Mouse (Mus musculus) neural tube, embryonic 13.5 days (tissue): Measurements from ENCODE around the gene Rab37. TPM values are rescaled to one million over a fixed set of nuclear protein-coding genes. Genes with fewer than 3 reads are reported as not detected.

Source experiments
- ATAC-seq: fragments of 200-750 bp; cut with Nextera tagmentation; 2 replicates; pipeline ENCODE4 v1.8.0; 2017; ENCODE audit warnings: low read depth, mild to moderate bottlenecking, moderate TSS enrichment, moderate library complexity
- H3K27ac ChIP-seq: fragments of 300-500 bp; sonication (generic); replicated peaks from 2 replicates; pipeline ENCODE4 v1.5.1; 2015; ENCODE audit warnings: moderate library complexity, mild to moderate bottlenecking, inconsistent platforms
- H3K27me3 ChIP-seq: fragments of 300-500 bp; sonication (generic); 2 replicates; pipeline ENCODE4 v1.6.1; 2015; ENCODE audit warnings: mild to moderate bottlenecking, inconsistent platforms
- H3K36me3 ChIP-seq: fragments of 300-500 bp; sonication (generic); 2 replicates; pipeline ENCODE4 v1.6.1; 2015; ENCODE audit warnings: mild to moderate bottlenecking, inconsistent platforms
- H3K4me1 ChIP-seq: fragments of 300-500 bp; sonication (generic); replicated peaks from 2 replicates; pipeline ENCODE4 v1.6.1; 2015; ENCODE audit warnings: inconsistent platforms
- H3K4me2 ChIP-seq: fragments of 300-500 bp; sonication (generic); 2 replicates; pipeline ENCODE4 v1.6.1; 2015; ENCODE audit warnings: inconsistent platforms, mild to moderate bottlenecking, moderate library complexity
- H3K4me3 ChIP-seq: fragments of 300-500 bp; sonication (generic); 2 replicates; pipeline ENCODE4 v1.5.1; 2015; ENCODE audit warnings: mild to moderate bottlenecking, inconsistent platforms
- H3K9ac ChIP-seq: fragments of 300-500 bp; sonication (generic); 2 replicates; pipeline ENCODE4 v1.6.1; 2015; ENCODE audit warnings: moderate library complexity, mild to moderate bottlenecking, inconsistent platforms
- H3K9me3 ChIP-seq: fragments of 300-500 bp; sonication (generic); 2 replicates; pipeline ENCODE4 v1.6.1; 2016; ENCODE audit warnings: inconsistent platforms
- WGBS: fragments of 180-500 bp; shearing (Covaris S2); methylation state at CpG from one replicate; pipeline ENCODE4 v1.1.7; 2015; 5-methylcytosine and 5-hydroxymethylcytosine counted together
- polyA plus RNA-seq: library from polyadenylated mRNA; unstranded; fragments of >200 nt; fragmentation: Nextera tagmentation; extraction: Ambion mirVana; gene quantifications from 2 replicates; pipeline ENCODE4 v1.2.1, GENCODE M21; 2015

The Rab37 gene
- polyA plus RNA-seq, 1 experiment from 2014 or later, result 1.1 TPM

DNA sequence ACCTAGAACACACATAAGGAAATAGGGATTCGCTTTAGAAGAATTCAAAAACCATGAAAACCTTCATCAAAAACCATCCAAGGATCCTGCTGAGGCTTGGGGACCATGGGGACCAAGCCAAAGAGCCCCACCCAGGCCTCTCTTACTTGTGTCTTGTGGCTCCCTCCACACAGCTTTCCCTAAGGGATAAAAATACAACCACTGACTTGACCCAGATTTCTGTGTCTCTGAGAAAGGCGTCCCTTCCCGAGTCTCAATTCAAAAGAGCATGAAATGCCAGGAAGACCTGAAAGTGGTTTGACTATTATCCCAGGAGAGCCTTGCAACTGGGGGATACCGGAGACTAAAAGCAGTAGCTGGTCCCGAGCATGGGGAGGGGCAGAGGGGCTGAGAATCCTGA lies 18.2 kb upstream of the Rab37 start:
- Histone ChIP-seq H3K4me1 (peaks cover 19% of the 10 kb centered on the region), H3K9ac (no peak overlapping the region), H3K4me3 (no peak overlapping the region), H3K27me3 (peaks cover 52% of the 10 kb centered on the region), H3K36me3 (no peaks in the 10 kb centered on the region), H3K9me3 (no peaks in the 10 kb centered on the region), H3K4me2 (no peak overlapping the region), H3K27ac (no peak overlapping the region)
- WGBS, result 64% methylated on average over 5 of the region's 5 CpGs
- no peak for ATAC-seq

DNA sequence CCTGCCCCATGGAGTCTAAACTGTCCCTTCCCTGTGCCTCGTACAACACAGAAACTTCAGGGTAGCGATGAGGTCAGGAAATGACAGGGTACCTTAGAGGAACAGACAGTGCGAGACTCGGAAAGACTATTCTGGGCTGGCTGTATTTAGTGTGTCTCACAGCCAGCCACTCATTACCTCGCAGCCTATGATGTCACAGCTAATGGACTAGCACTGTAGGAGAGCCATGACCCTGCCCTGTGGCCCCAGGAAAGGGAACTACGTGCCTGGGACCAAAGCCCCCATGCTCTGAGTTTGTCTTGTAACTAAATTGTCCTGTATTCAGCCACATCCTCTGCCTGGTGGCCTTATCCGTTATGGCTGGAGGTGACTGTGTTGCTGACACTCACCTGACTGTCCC lies 15.8 kb upstream of the Rab37 start:
- Histone ChIP-seq H3K4me3 (no peak overlapping the region), H3K36me3 (no peaks in the 10 kb centered on the region), H3K4me1 (peaks cover 18% of the 10 kb centered on the region), H3K27ac (no peak overlapping the region), H3K4me2 (no peak overlapping the region), H3K9ac (no peak overlapping the region), H3K9me3 (no peaks in the 10 kb centered on the region), H3K27me3 (peaks cover 28% of the 10 kb centered on the region)
- WGBS, result 74% methylated on average over 7 of the region's 7 CpGs
- no peak for ATAC-seq

DNA sequence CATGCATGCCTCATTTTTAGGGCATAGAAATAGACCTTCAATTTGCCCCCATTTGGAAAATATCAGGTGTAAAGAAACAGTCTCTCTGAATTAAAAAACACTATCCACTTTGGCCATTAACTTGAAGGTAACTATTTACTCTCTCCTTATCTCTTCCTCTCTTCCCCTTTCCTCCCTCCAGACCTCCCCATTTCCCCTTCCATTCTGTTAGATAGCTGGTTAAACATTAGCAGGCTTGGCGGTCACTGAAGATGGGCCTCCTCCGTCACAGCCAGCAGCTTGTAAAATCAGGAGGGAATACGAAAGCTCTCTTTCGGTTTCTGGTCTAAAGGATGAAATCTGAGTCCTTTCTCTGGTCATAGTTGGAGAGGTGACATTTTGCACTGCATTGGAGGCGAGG lies 15.4 kb upstream of the Rab37 start:
- Histone ChIP-seq H3K9ac (no peak overlapping the region), H3K9me3 (no peaks in the 10 kb centered on the region), H3K27me3 (peaks cover 24% of the 10 kb centered on the region), H3K4me2 (no peak overlapping the region), H3K4me3 (no peak overlapping the region), H3K27ac (no peak overlapping the region), H3K4me1 (peaks cover 14% of the 10 kb centered on the region), H3K36me3 (no peaks in the 10 kb centered on the region)
- ATAC-seq, result no peak
- WGBS, result 44% methylated on average over 5 of the region's 5 CpGs

DNA sequence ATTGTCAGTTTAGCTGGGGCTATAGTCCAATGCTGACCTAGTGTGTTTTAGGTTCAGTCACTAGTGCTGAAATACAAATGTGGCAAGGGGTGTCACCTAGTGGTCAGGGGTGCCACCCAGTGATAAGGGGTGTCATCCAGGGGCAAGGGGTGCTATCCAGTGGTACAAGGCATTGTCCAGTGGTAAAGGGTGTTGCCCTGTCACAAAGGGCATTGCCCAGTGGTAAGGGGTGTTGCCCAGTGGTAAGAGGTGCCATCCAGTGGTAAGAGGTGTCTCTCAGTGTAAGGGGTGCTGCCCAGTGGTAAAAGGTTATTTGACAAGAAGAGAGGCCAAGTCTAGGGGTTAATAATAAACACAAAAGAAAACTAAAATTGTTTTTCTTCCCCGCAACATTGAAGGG lies 13.8 kb upstream of the Rab37 start:
- no peaks in the 10 kb centered on the region for H3K36me3 ChIP-seq
- no peak overlapping the region for H3K4me3 ChIP-seq
- no peaks in the 10 kb centered on the region for H3K4me1 ChIP-seq
- H3K27me3 ChIP-seq, result peaks cover 34% of the 10 kb centered on the region
- no peak overlapping the region for H3K4me2 ChIP-seq
- H3K9ac ChIP-seq, result no peak overlapping the region
- H3K9me3 ChIP-seq, result no peaks in the 10 kb centered on the region
- no peak for ATAC-seq
- WGBS, result 96% methylated on average over 1 of the region's 1 CpGs
- H3K27ac ChIP-seq, result no peak overlapping the region

DNA sequence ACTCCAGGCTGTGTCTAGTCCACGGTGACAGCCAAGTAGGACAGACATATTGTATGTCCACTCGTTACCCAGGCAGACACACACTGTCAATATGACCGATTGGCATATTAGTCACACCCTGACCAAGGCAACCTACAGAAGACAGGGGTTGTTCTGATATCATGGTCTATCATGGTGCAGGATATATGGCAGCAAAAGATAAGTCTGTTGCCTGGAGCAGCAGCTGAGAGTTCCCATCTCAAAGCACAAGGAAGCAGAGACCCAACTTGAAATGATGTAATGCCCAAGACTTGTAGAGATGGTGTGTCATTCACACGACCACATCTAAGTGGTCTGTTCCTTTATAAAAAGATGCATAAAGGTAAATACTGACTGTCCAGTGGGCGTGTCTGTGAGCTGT lies 12.6 kb upstream of the Rab37 start:
- WGBS, result 81% methylated on average over 5 of the region's 5 CpGs
- no peak overlapping the region for H3K4me2 ChIP-seq
- H3K9ac ChIP-seq, result no peak overlapping the region
- H3K27me3 ChIP-seq, result peaks cover 25% of the 10 kb centered on the region
- H3K36me3 ChIP-seq, result no peaks in the 10 kb centered on the region
- no peaks in the 10 kb centered on the region for H3K9me3 ChIP-seq
- ATAC-seq, result no peak
- peaks cover 4% of the 10 kb centered on the region; the same call in 1 of the 2 replicates for H3K4me1 ChIP-seq
- H3K4me3 ChIP-seq, result no peak overlapping the region
- no peak overlapping the region for H3K27ac ChIP-seq

DNA sequence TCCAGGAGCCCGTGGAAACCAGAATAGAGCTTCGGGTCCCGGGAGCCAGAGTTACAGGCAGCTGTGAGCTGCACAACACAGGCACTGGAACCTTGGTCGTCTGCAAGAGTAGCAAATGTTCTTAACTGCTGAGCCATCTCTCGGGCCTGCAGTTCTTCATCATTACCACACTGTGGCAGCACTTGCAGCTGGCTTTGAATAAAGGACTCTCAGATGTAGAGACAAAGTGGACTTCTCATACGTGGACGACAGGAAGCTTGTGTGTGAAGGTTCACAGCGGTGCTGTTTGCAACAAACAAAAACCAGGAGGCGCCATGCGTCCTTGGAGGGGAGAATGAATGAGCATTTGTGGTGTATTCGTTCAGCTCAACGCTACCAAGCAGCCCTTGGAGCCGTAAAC lies 10.3 kb upstream of the Rab37 start:
- no peak for ATAC-seq
- no peak overlapping the region for H3K9ac ChIP-seq
- WGBS, result 35% methylated on average over 13 of the region's 13 CpGs

DNA sequence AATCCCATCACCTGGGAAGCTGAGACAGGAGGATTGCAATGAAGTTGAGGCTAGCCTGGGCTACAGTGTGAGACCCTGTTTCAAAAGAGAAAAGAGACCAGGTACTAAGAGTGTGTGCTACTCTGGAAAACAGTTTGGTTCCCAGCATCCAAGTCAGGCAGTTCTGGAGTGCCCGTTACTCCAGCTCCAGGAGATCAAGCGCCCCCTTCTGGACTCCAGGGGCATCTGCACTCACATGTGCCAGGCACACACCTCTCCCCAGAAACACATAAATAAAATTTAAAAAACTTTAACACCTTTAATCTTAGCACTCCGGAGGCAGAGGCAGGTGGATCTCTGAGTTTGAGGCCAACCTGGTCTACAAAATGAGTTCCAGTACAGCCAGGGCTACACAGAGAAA lies 9.9 kb upstream of the Rab37 start:
- Histone ChIP-seq H3K9ac (no peak overlapping the region), H3K27ac (no peak overlapping the region), H3K27me3 (peaks cover 17% of the 10 kb centered on the region; the same call in 1 of the 2 replicates), H3K36me3 (no peaks in the 10 kb centered on the region), H3K4me2 (no peak overlapping the region), H3K4me3 (no peak overlapping the region), H3K4me1 (peaks cover 18% of the 10 kb centered on the region), H3K9me3 (no peaks in the 10 kb centered on the region)
- 65% methylated on average over 3 of the region's 3 CpGs for WGBS
- ATAC-seq, result no peak

More for the DNA sequence above, 10.3 kb upstream of the Rab37 start:
- Histone ChIP-seq H3K4me3 (no peak overlapping the region), H3K4me2 (no peak overlapping the region), H3K36me3 (no peaks in the 10 kb centered on the region), H3K9me3 (no peaks in the 10 kb centered on the region), H3K4me1 (peaks cover 18% of the 10 kb centered on the region), H3K27ac (no peak overlapping the region), H3K27me3 (peaks cover 20% of the 10 kb centered on the region; the same call in 1 of the 2 replicates)

DNA sequence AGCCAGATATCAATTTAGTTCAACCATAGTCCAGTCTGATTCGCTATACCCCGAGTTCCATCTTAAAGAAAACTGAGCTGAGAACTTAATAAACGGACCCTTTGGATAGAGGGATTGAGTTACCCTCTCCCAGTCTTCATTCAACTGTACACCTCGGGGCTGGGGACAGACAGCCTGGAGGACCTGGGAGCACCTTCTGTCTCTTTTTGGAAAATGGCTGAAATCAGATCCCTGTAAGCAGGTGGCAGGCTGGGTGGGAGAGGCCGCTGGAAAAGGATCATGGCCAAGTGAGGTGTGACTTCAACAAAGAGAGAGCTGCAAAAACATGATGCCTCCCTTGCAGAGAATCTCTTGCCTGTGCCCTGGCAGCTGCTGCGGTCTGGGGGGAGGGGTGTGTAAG lies 9.0 kb upstream of the Rab37 start:
- H3K36me3 ChIP-seq, result no peaks in the 10 kb centered on the region
- H3K9ac ChIP-seq, result no peak overlapping the region
- H3K4me3 ChIP-seq, result no peak overlapping the region
- no peaks in the 10 kb centered on the region for H3K9me3 ChIP-seq
- peaks cover 17% of the 10 kb centered on the region; the same call in 1 of the 2 replicates for H3K27me3 ChIP-seq
- H3K4me1 ChIP-seq, result peaks cover 18% of the 10 kb centered on the region
- ATAC-seq, result no peak
- H3K27ac ChIP-seq, result no peak overlapping the region
- no peak overlapping the region for H3K4me2 ChIP-seq
- 77% methylated on average over 6 of the region's 6 CpGs for WGBS

DNA sequence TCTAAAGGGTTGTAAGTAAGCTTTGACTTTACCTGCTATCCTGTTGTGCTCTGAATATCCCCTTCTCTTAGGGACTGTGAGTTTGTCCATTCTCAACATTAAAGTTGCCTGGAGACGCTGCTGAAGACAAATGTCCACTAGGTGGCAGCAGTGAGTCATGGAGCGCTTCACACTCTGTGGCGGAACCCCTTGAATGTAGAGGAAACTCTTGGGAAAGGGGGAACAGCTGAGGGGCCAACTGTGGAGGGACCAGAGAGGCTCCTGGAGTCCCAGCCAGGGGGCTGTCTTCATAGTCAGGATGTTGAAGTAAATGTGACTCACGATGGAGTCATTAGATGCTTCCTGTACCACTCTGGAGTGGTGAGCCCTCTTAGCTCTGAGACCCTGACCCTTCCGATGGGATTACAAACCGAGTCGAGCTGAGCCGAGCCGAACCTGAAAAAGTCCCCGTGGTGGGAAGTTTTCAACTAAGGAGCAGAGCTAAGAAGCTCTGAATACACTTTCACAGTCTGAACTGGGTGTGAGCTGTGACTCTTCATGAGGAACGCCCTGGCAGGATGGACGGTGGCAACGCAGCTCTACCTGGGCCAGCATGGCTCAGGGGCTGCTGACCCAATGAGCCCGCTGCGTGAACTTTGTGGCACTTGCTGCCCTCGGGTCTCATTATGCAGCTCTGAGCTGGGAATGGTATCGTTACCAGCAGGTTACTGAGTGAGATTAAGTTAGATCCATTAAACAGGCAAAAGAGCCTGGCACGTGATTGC lies 7.7 kb upstream of the Rab37 start:
- Histone ChIP-seq H3K9me3 (no peaks in the 10 kb centered on the region), H3K27me3 (peaks cover 17% of the 10 kb centered on the region; the same call in 1 of the 2 replicates), H3K4me2 (no peak overlapping the region), H3K27ac (no peak overlapping the region), H3K4me3 (no peak overlapping the region), H3K4me1 (peaks cover 18% of the 10 kb centered on the region), H3K36me3 (no peaks in the 10 kb centered on the region), H3K9ac (no peak overlapping the region)
- peak; percentile 49; the same call in 1 of the 2 replicates for ATAC-seq
- WGBS, result 43% methylated on average over 18 of the region's 18 CpGs

DNA sequence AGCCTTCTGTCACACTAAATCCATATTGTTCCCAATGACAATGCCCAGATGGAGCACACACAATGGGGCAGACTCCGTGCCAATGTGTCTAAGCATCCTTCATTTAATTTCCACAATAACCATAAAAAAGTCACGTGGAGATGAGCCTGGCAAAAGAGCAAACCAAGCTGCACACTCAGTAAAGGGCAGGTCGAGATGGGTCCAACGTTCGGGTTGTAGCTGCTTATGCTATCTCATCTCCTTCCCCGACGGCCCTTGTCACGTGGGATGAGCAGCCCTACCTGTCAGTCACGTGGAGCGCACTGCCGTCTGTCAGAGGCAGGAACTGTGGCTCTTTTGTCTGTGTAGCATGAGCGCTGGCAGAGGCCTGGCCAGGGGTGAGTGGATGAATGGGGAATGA lies 6.6 kb upstream of the Rab37 start:
- H3K9me3 ChIP-seq, result no peaks in the 10 kb centered on the region
- ATAC-seq, result no peak
- no peak overlapping the region for H3K27ac ChIP-seq
- 21% methylated on average over 12 of the region's 12 CpGs for WGBS
- H3K4me2 ChIP-seq, result no peak overlapping the region
- peaks cover 18% of the 10 kb centered on the region for H3K4me1 ChIP-seq
- no peak overlapping the region for H3K4me3 ChIP-seq
- no peaks in the 10 kb centered on the region for H3K36me3 ChIP-seq
- peaks cover 21% of the 10 kb centered on the region for H3K27me3 ChIP-seq
- H3K9ac ChIP-seq, result no peak overlapping the region

DNA sequence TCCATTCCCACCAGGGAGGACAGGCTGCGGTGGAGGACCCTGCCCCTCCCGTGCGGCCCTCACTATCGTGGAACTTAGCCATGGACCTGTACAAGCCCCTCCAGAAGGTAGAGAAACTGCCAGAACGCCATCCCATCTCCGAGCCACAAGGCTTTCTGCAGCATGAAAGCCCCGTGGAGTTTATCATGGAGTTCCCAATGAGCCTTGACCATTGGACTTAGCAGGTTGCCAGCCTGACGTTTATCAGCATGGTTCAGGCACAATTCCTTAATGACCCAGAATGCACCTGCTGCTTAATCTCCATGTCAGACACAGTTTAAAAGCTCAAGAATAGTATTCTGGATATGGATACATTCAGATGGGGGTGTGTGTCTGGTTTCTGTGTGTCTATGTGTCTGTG lies 6.2 kb upstream of the Rab37 start:
- Histone ChIP-seq H3K9me3 (no peaks in the 10 kb centered on the region; the same call in 1 of the 2 replicates), H3K4me3 (no peak overlapping the region), H3K9ac (no peak overlapping the region), H3K4me2 (no peak overlapping the region), H3K27me3 (peaks cover 24% of the 10 kb centered on the region), H3K27ac (no peak overlapping the region), H3K36me3 (no peaks in the 10 kb centered on the region), H3K4me1 (peaks cover 18% of the 10 kb centered on the region)
- WGBS, result 49% methylated on average over 8 of the region's 8 CpGs
- ATAC-seq, result no peak

DNA sequence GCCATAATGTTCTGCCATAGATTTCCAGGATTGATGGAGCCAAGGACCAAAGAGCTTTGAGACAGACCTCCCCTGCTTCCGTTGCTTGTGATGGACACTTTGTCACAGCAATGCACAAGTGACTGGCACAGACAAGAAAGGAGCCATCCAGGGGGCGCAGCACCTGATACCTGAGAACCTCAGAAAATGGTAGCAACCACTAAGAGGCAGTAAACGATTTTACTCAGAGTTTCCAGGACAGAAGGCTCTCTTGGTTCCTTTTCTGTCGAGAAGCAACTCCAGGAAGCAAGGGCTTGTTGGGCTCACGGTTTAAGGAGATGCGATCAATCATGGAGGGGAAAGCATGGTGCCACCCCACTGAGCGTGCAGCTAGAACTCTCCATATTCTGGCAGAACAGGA lies 5.0 kb upstream of the Rab37 start:
- no peak overlapping the region for H3K27ac ChIP-seq
- no peak for ATAC-seq
- WGBS, result 66% methylated on average over 7 of the region's 7 CpGs
- H3K4me3 ChIP-seq, result no peak overlapping the region
- peaks cover 33% of the 10 kb centered on the region for H3K27me3 ChIP-seq
- H3K4me1 ChIP-seq, result peaks cover 19% of the 10 kb centered on the region
- no peak overlapping the region for H3K9ac ChIP-seq
- H3K4me2 ChIP-seq, result no peak overlapping the region
- H3K9me3 ChIP-seq, result no peaks in the 10 kb centered on the region; the same call in 1 of the 2 replicates
- H3K36me3 ChIP-seq, result no peaks in the 10 kb centered on the region

DNA sequence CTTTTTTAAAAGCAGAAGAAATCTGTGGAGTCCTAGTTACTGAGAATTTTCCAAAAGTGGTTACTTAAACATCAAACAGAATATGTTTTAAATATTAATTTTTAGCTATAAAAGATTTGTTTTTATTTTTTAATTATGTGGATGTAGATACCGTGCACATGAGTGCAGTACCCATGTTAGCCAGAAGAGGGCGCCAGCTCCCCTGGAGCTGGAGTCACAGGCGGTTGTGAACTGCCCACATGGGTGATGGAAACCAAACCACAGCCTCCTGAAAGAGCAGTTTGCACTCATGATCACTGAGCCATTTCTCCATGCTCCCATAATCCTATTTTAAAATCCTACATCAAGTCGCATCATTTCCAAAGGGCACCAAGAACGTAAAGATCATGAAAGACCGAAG lies 1.4 kb upstream of the Rab37 start:
- Histone ChIP-seq H3K27me3 (peaks cover 39% of the 10 kb centered on the region), H3K4me1 (peaks cover 14% of the 10 kb centered on the region), H3K9ac (no peak overlapping the region), H3K9me3 (peaks cover 6% of the 10 kb centered on the region; the same call in 1 of the 2 replicates), H3K4me3 (no peak overlapping the region), H3K4me2 (no peak overlapping the region), H3K36me3 (no peaks in the 10 kb centered on the region), H3K27ac (no peak overlapping the region)
- ATAC-seq, result no peak
- 68% methylated on average over 6 of the region's 6 CpGs for WGBS
